Mouse (Mus musculus) liver, adult 2 months (tissue): ENCODE results near the gene Taf1c. TPM values are rescaled to one million over a fixed set of nuclear protein-coding genes. Genes with fewer than 3 reads are reported as not detected.
A peak's percentile ranks its signal among the peaks of the same experiment; 100 is the strongest.

Experiments
- DNase-seq: peaks from one replicate; pipeline ENCODE4 v3.0.0-alpha.2; 2011; ENCODE audit warnings: low read depth, low spot score; ENCODE audit errors: extremely low read depth
- H3K27ac ChIP-seq: fragments of 200-500 bp; replicated peaks from 2 replicates; pipeline ENCODE4 v1.5.1; 2012; ENCODE audit warnings: low read depth, mild to moderate bottlenecking, control low read depth, inconsistent platforms, low read length; ENCODE audit not compliant: insufficient read depth
- H3K27me3 ChIP-seq: fragments of 200-500 bp; 2 replicates; pipeline ENCODE4 v1.6.1; 2012; ENCODE audit warnings: mild to moderate bottlenecking, moderate library complexity, low read length, inconsistent platforms; ENCODE audit not compliant: control insufficient read depth, insufficient read depth
- H3K36me3 ChIP-seq: fragments of 200-500 bp; 2 replicates; pipeline ENCODE4 v1.6.1; 2012; ENCODE audit warnings: low read length, inconsistent platforms; ENCODE audit not compliant: control insufficient read depth, insufficient read depth
- H3K4me1 ChIP-seq: fragments of 200-500 bp; 2 replicates; pipeline ENCODE4 v1.6.1; 2011; ENCODE audit warnings: low read length; ENCODE audit not compliant: control insufficient read depth, insufficient read depth
- H3K4me3 ChIP-seq: fragments of 200-500 bp; 2 replicates; pipeline ENCODE4 v1.5.1; 2011; ENCODE audit warnings: low read depth, mild to moderate bottlenecking, control low read depth, low read length, moderate library complexity; ENCODE audit not compliant: insufficient read depth
- H3K79me2 ChIP-seq: fragments of 200-500 bp; 2 replicates; pipeline ENCODE4 v1.6.1; 2012; ENCODE audit warnings: inconsistent platforms, mild to moderate bottlenecking, low read length, moderate library complexity; ENCODE audit not compliant: control insufficient read depth, insufficient read depth
- H3K9ac ChIP-seq: fragments of 200-500 bp; 2 replicates; pipeline ENCODE4 v1.6.1; 2012; ENCODE audit warnings: low read depth, mild to moderate bottlenecking, control low read depth, inconsistent platforms, low read length
- CTCF ChIP-seq: fragments of 200-500 bp; IDR thresholded peaks from 2 replicates; pipeline ENCODE4 v1.5.1; 2011; ENCODE audit warnings: low read depth, low read length, control low read depth
- POLR2A ChIP-seq: fragments of 200-500 bp; IDR thresholded peaks from 2 replicates; pipeline ENCODE4 v1.6.1; 2011; ENCODE audit warnings: low read length, control low read depth; ENCODE audit not compliant: insufficient read depth; ENCODE audit errors: extremely low read depth
- WGBS: fragments of 180-500 bp; shearing (Covaris S2); methylation state at CpG from one replicate; pipeline ENCODE4 v1.1.7; 2018; 5-methylcytosine and 5-hydroxymethylcytosine counted together
- polyA plus RNA-seq: library from polyadenylated mRNA; depleted of rRNA; stranded (reverse); fragments of >200 nt; gene quantifications from 2 replicates; pipeline ENCODE4 v1.2.3, GENCODE M21; 2012; rRNA removed
- total RNA-seq: library from RNA; depleted of rRNA; stranded (reverse); fragments of >200 nt; gene quantifications from 2 replicates; pipeline ENCODE4 v1.2.3, GENCODE M21; 2014; rRNA removed

The Taf1c gene
- total RNA-seq (0.83 and 1.2 TPM in 2 replicates), polyA plus RNA-seq (2.7 and 3.6 TPM in 2 replicates)

DNA sequence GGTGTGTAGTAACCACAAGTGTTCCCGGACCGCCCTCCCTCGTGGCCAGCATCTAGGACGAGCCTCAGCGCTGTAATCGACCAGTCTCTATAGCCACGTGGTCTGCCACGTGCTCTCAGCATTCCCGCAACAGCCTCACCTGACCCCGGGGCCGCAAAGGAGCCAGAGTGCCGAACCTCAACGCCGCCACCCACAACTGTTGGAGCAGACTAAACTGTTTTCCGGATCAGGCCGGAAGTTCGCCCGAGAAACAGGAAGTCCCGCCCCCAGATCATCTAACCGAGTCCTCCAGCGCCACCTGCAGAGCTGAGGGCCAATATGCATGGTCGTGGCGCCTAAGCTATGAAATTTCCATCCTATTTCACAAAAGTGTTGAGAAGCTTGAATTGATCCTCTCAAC lies at the start of gene Taf1c:
Gene Taf1c (minus strand): TSS at position 227 of the 400 bp plus-strand sequence.
- TF ChIP-seq CTCF (peak; percentile 89), POLR2A (0 out of 2 replicates have a peak, but pooled peaks have one; percentile 23)
- under 1% methylated on average over 23 of the region's 23 CpGs for WGBS
- Histone ChIP-seq H3K4me3 (peak within 1 kb of the TSS; percentile 69), H3K27me3 (no peaks in the 10 kb centered on the region), H3K4me1 (peaks cover 6% of the 10 kb centered on the region), H3K9ac (peak within 1 kb of the TSS; percentile 72), H3K79me2 (no peaks in the 10 kb centered on the region), H3K36me3 (no peaks in the 10 kb centered on the region), H3K27ac (peak within 1 kb of the TSS; percentile 35)
- peak; percentile 93 for DNase-seq

DNA sequence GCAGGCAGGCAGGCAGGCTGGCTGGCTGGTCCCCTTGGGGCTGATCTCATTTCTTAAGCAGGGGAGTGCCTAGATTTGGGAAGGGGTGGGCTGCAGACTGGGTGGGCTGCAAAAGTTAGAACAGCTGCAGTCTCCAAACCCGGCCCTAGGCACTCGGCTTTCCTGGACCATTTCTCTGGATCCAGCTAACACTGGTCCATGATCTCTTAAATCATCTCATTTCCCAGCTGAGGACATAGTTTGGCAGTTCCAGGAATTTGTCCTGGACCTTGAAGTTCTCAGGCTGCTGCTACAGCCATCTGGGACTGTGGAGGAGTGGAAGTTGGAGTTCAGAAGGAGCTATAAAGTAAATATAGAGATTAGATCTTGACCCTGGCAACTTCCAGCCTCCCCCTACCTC lies 46.3 kb upstream of the Taf1c start:
- 61% methylated on average over 2 of the region's 2 CpGs for WGBS
- TF ChIP-seq POLR2A (no peak), CTCF (no peak)
- no peak overlapping the region for H3K9ac ChIP-seq
- no peaks in the 10 kb centered on the region for H3K27me3 ChIP-seq
- H3K36me3 ChIP-seq, result no peaks in the 10 kb centered on the region
- no peak overlapping the region for H3K27ac ChIP-seq
- DNase-seq, result no peak
- H3K79me2 ChIP-seq, result no peaks in the 10 kb centered on the region
- no peak overlapping the region for H3K4me3 ChIP-seq
- no peaks in the 10 kb centered on the region for H3K4me1 ChIP-seq

DNA sequence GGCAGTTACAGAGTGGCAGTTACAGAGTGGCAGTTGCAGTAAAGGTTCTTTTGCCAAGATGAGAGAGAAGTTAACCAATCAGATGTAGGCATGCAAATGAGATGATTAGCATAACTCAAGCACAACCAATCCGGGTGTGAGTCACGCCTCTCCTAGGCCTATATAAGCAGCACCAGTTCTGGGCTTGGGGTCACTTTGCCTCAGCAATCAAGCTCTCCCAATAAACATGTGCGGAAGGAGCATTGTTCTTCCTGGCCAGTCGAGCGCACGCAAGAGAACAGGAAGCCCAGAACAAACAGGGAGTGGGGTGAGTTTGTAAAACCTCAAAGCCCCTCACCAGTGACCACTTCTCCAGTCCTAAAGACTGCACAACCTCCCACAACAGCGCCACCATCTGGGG lies 41.8 kb upstream of the Taf1c start:
- TF ChIP-seq POLR2A (no peak), CTCF (no peak)
- Histone ChIP-seq H3K9ac (no peak overlapping the region), H3K27me3 (no peaks in the 10 kb centered on the region; the same call in 1 of the 2 replicates), H3K27ac (no peak overlapping the region), H3K79me2 (no peaks in the 10 kb centered on the region), H3K4me1 (no peaks in the 10 kb centered on the region), H3K4me3 (no peak overlapping the region), H3K36me3 (no peaks in the 10 kb centered on the region)
- 81% methylated on average over 7 of the region's 7 CpGs for WGBS
- no peak for DNase-seq

DNA sequence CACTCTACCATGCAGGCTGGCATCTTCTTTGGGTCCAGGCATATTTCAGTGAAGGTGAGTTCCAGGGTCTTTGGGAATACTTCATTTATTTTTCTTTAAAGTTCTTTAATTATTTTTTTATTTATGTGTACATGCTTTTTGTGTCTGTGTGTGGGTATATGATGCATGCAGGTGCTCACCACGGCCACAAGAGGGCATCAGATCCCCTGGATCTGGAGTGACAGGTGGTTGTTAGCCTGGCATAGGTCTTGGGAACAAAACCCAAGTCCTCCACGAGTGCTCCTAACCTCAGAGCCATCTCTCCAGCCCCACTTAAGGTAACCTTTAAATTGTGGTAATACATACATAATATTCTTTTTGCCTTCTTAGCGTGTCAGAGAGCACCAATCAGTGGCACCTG lies 41.2 kb upstream of the Taf1c start:
- no peak for DNase-seq
- H3K27me3 ChIP-seq, result no peaks in the 10 kb centered on the region; the same call in 1 of the 2 replicates
- H3K9ac ChIP-seq, result no peak overlapping the region
- H3K4me1 ChIP-seq, result no peaks in the 10 kb centered on the region
- no peak overlapping the region for H3K4me3 ChIP-seq
- H3K27ac ChIP-seq, result no peak overlapping the region
- TF ChIP-seq CTCF (peak; percentile 13; the same call in 1 of the 2 replicates), POLR2A (no peak)
- H3K36me3 ChIP-seq, result no peaks in the 10 kb centered on the region
- no peaks in the 10 kb centered on the region for H3K79me2 ChIP-seq
- WGBS, result 72% methylated on average over 3 of the region's 3 CpGs

- DNase-seq, result no peak
- 81% methylated on average over 18 of the region's 18 CpGs for WGBS
- no peak overlapping the region for H3K9ac ChIP-seq
- H3K27ac ChIP-seq, result no peak overlapping the region
- H3K4me3 ChIP-seq, result no peak overlapping the region
- H3K79me2 ChIP-seq, result no peaks in the 10 kb centered on the region
- H3K27me3 ChIP-seq, result no peaks in the 10 kb centered on the region; the same call in 1 of the 2 replicates
- TF ChIP-seq CTCF (no peak), POLR2A (no peak)
- H3K4me1 ChIP-seq, result no peaks in the 10 kb centered on the region
- no peaks in the 10 kb centered on the region for H3K36me3 ChIP-seq
These were observed 40.1 kb upstream of the Taf1c start for GRCm38 (mm10) chr8:119644981-119645597.

DNA sequence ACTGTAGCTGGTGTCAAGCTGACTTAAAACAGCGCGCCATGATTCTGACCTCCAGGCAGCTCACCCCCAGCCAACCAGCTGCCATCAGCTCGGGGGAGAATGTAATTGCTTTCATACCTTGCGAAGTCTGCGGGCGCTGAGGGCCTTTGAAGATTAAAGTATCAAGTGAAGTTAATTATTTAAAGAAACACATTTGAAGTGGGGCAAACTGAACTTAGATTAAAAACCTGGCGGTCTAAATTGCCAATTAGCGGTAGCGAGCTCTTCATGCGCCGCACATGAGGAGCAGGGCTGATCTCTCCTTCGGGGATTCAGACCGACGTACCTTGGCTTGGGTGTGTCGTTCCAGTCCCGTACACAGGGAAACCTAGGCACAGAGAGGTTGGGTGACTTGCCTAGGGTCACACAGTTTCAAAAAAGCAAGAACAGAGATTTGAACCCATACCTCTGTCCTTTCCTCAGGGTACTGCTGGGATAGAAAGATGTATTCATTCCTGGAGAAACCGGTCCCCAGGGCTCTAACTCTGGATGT lies 39.5 kb upstream of the Taf1c start:
- DNase-seq, result no peak
- Histone ChIP-seq H3K36me3 (no peaks in the 10 kb centered on the region), H3K79me2 (no peaks in the 10 kb centered on the region), H3K4me1 (no peaks in the 10 kb centered on the region), H3K27me3 (no peaks in the 10 kb centered on the region; the same call in 1 of the 2 replicates), H3K9ac (no peak overlapping the region), H3K27ac (no peak overlapping the region), H3K4me3 (no peak overlapping the region)
- no peak for TF ChIP-seq CTCF
- 90% methylated on average over 17 of the region's 17 CpGs for WGBS
